Mouse (Mus musculus) ES-E14 (cell line): ENCODE results near the gene Herc2. TPM values are rescaled to one million over a fixed set of nuclear protein-coding genes. Genes with fewer than 3 reads are reported as not detected.

Experiments
- DNase-seq: peaks from one replicate; pipeline ENCODE4 v3.0.0-alpha.2; 2013; ENCODE audit warnings: low read depth, low spot score
- H3K27ac ChIP-seq: 2 replicates; pipeline ENCODE4 v1.5.1; 2012; ENCODE audit warnings: low read depth, mild to moderate bottlenecking, low read length, moderate library complexity, mixed read lengths; ENCODE audit not compliant: poor library complexity, insufficient read depth, severe bottlenecking
- H3K36me3 ChIP-seq: 2 replicates; pipeline ENCODE4 v1.6.1; 2012; ENCODE audit warnings: mild to moderate bottlenecking, low read length, moderate library complexity, mixed read lengths; ENCODE audit not compliant: control insufficient read depth, poor library complexity, insufficient read depth, severe bottlenecking
- H3K4me1 ChIP-seq, 2 experiments: fragments of 150-350 bp in 1 of 2; sonication (generic) in 1 of 2; 2 replicates each; pipeline ENCODE4 v1.6.1; 2012; ENCODE audit warnings: low read length in 2 of 2, mild to moderate bottlenecking in 1 of 2, mixed read lengths in 1 of 2; ENCODE audit not compliant: control insufficient read depth in 2 of 2, insufficient read depth in 2 of 2, poor library complexity in 1 of 2
- H3K4me3 ChIP-seq, 2 experiments: fragments of 150-350 bp in 1 of 2; sonication (generic) in 1 of 2; 2 replicates each; pipeline ENCODE4 v1.5.1; 2012; ENCODE audit warnings: low read length in 2 of 2, low read depth in 1 of 2, mild to moderate bottlenecking in 1 of 2, mixed read lengths in 1 of 2; ENCODE audit not compliant: insufficient read depth in 1 of 2, poor library complexity in 1 of 2, severe bottlenecking in 1 of 2
- H3K9ac ChIP-seq: 2 replicates; pipeline ENCODE4 v1.6.1; 2012; ENCODE audit warnings: low read depth, mild to moderate bottlenecking, low read length, mixed read lengths; ENCODE audit not compliant: poor library complexity, insufficient read depth, severe bottlenecking
- H3K9me3 ChIP-seq: fragments of 150-350 bp; sonication (generic); 2 replicates; pipeline ENCODE4 v1.6.1; 2012; ENCODE audit warnings: low read depth, mild to moderate bottlenecking, low read length; ENCODE audit not compliant: control insufficient read depth, insufficient read depth
- CHD2 ChIP-seq: IDR thresholded peaks from 2 replicates; pipeline ENCODE4 v1.6.1; 2014; ENCODE audit warnings: mild to moderate bottlenecking, low read depth, low read length, inconsistent platforms
- HCFC1 ChIP-seq: IDR thresholded peaks from 2 replicates; pipeline ENCODE4 v1.6.1; 2012; ENCODE audit warnings: low read length, inconsistent platforms, borderline replicate concordance; ENCODE audit not compliant: insufficient read depth
- MAFK ChIP-seq: IDR thresholded peaks from 2 replicates; pipeline ENCODE4 v1.6.1; 2014; ENCODE audit warnings: mild to moderate bottlenecking, low read depth, low read length, inconsistent platforms; ENCODE audit not compliant: insufficient read depth
- ZC3H11A ChIP-seq: IDR thresholded peaks from 2 replicates; pipeline ENCODE4 v1.6.1; 2012; ENCODE audit warnings: low read depth, mild to moderate bottlenecking, inconsistent platforms, low read length, borderline replicate concordance
- ZNF384 ChIP-seq: IDR thresholded peaks from 2 replicates; pipeline ENCODE4 v1.6.1; 2012; ENCODE audit warnings: low read depth, low read length, inconsistent platforms
- in situ Hi-C, 2 experiments: fragments of 600-800 bp; cut with MboI; formaldehyde crosslinking; loops; one replicate each; pipeline ENCODE4 v1.15.1; 2025; ENCODE audit warnings: low sequenced_read_pairs in 2 of 2, inconsistent platforms in 1 of 2; ENCODE audit not compliant: unreplicated experiment in 2 of 2
- total RNA-seq: library from RNA; depleted of rRNA; stranded (reverse); fragments of 300-350 nt; gene quantifications from 2 replicates; pipeline ENCODE4 v1.2.3, GENCODE M21; 2012

Herc2 gene
- total RNA-seq, 1 experiment, result 32.7 TPM

GRCm38 (mm10) chr7:56083034-56083433, 33.0 kb downstream of the Herc2 start:
- H3K4me1 ChIP-seq, result no peaks in the 10 kb centered on the region
- H3K36me3 ChIP-seq, result peaks cover 11% of the 10 kb centered on the region
- no peak overlapping the region for H3K9ac ChIP-seq
- peaks cover 10% of the 10 kb centered on the region for H3K9me3 ChIP-seq
- TF ChIP-seq ZC3H11A (no peak), ZNF384 (no peak), MAFK (no peak), HCFC1 (no peak), CHD2 (no peak)
- in situ Hi-C loops, result no loop called here
- no peak overlapping the region for H3K4me3 ChIP-seq
- DNase-seq, result no peak
- H3K27ac ChIP-seq, result no peak overlapping the region

DNA sequence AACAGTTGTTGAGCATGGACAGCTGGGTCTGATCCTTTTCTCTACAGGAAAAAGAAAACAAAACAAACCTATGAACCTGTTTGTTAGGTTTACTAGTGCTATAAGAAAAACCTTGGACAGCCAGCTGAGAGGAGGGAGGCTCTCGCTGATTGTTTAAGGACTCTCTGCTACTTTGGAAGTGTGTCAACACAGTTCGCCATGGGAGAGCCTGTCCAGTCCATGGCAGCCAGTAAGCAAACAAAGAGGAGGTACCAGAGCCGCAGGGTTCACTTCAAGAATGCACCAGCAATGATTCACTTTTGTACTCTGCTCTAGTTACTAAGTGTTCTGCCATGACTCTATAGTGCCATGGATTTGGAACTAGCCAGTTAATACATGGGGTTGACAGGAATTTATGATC, 39.1 kb downstream of the Herc2 start:
- Histone ChIP-seq H3K9ac (no peak overlapping the region), H3K36me3 (peaks cover 17% of the 10 kb centered on the region), H3K9me3 (peaks cover 9% of the 10 kb centered on the region), H3K27ac (no peak overlapping the region), H3K4me3 (no peak overlapping the region), H3K4me1 (peaks cover 0 to 3% of the 10 kb centered on the region in 2 experiments; a peak in 2 of 4 replicates)
- DNase-seq, result no peak
- no peak for TF ChIP-seq ZNF384
- no peak for TF ChIP-seq ZC3H11A
- no peak for TF ChIP-seq CHD2
- no peak for TF ChIP-seq HCFC1
- in situ Hi-C loops, result no loop called here

DNA sequence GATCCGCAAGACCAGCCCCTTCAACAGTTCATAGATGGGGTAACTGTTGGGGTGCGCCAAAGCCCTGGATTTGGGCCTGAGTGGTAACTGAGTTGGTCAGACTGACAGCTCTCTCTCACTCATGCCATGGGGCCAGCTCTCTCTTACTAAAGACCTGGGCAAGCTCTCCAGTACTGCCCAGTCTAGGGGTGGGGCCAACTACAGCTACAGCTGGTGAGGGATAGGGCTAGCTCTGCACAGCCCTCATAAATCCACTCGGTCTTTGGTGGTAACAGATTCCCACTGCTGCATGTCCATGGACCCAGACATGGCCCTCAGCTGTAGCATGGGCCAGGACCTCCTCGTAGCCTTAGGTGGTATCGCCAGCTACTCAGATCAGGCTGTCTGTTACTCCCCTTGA, 41.4 kb downstream of the Herc2 start:
- Histone ChIP-seq H3K4me1 (peaks cover 0 to 3% of the 10 kb centered on the region in 2 experiments; a peak in 2 of 4 replicates), H3K4me3 (no peak overlapping the region), H3K36me3 (peaks cover 15% of the 10 kb centered on the region), H3K9me3 (no peaks in the 10 kb centered on the region), H3K27ac (no peak overlapping the region), H3K9ac (no peak overlapping the region)
- DNase-seq, result no peak
- in situ Hi-C loops, result no loop called here
- TF ChIP-seq ZNF384, result no peak
- TF ChIP-seq MAFK, result no peak
- TF ChIP-seq CHD2, result no peak
- no peak for TF ChIP-seq HCFC1
- TF ChIP-seq ZC3H11A, result no peak

DNA sequence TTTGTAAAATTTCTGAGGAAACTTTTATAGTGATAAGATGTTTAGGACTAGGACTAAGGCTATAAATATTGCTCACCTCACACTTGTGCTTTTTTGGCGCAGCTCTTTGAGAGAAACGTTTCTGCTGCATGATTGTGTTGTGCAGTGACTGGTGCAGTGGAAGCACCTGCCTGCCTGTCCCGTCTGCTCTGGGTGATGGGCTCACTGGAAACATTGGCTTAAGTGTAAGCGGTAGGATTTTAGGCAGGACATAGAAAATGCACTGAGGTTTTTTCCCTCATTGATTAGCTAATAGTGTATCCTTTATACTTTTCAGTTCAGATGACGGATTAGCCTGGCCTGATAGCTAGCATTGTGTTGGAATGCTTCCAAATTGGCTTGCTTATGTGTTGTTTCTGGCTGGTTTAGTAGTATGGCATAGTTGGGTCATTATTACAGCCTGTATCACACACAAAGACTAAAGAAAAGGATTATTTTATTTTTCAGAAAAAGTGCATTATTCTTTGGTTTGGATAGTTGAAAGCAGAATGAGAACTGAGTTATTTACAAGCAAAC, 52.4 kb downstream of the Herc2 start:
- Histone ChIP-seq H3K9me3 (no peaks in the 10 kb centered on the region), H3K4me3 (no peak overlapping the region), H3K9ac (no peak overlapping the region), H3K4me1 (no peaks in the 10 kb centered on the region), H3K36me3 (peaks cover 9% of the 10 kb centered on the region), H3K27ac (no peak overlapping the region)
- in situ Hi-C loops, result no loop called here
- no peak for DNase-seq
- TF ChIP-seq ZC3H11A (no peak), CHD2 (no peak), ZNF384 (no peak), HCFC1 (no peak), MAFK (no peak)

GRCm38 (mm10) chr7:56112999-56113398, 63.0 kb downstream of the Herc2 start:
- no peak overlapping the region for H3K27ac ChIP-seq
- H3K36me3 ChIP-seq, result peaks cover 4% of the 10 kb centered on the region; the same call in 1 of the 2 replicates
- no peak overlapping the region for H3K9ac ChIP-seq
- no peaks in the 10 kb centered on the region for H3K9me3 ChIP-seq
- no peak for DNase-seq
- in situ Hi-C loops, result no loop called here
- no peaks in the 10 kb centered on the region; a peak in 1 of 4 replicates for H3K4me1 ChIP-seq
- H3K4me3 ChIP-seq, result no peak overlapping the region
- TF ChIP-seq ZC3H11A (no peak), ZNF384 (no peak), HCFC1 (no peak), CHD2 (no peak), MAFK (no peak)
